Mouse (Mus musculus): ENCODE results near the gene Gabrq.
A peak's percentile ranks its signal among the peaks of the same experiment; 100 is the strongest.

The Gabrq gene

GRCm38 (mm10) chrX:72824776-72825588, at the start of gene Gabrq:
Gabrq (plus strand) TSS chrX:72825178.
- DNase-seq = peak; percentile 46

DNA sequence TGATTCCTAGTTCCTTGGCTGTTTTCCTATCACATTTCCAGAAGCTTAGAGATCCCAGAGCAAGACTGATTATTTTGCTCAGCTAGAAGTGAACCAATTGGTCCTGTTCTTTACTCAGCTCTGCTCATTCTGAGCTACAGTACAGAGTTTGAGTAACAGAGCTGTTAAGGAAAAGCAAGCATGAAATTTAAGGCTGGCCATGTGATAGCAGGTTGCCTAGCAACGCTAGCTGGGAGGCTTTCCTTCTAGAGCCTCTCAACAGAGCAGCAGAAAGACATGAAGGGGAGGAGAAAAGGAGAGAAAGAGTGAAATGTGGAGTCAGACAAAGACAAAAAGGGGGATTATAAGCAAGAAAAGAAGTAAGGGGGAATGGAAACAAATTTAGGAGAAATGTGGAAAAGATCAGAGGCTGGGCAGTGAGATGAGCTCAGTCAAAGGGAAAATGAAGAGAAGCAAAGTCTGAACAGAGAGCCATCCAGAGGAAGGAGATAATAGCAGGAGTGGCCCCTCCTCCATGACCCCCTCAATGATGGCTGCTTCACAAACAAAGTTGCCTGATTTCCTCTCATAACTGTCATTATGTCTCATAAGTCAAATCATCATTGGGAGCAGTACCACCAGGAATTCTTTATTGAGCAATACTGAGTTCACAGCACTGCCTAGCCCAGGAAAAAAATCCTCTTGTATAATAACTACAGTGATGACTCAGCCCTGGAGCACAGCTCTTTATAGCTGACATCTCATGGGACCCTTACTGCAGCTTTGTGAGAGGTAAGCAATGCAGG, 36.0 kb upstream of the Gabrq start:
- no peak for DNase-seq

DNA sequence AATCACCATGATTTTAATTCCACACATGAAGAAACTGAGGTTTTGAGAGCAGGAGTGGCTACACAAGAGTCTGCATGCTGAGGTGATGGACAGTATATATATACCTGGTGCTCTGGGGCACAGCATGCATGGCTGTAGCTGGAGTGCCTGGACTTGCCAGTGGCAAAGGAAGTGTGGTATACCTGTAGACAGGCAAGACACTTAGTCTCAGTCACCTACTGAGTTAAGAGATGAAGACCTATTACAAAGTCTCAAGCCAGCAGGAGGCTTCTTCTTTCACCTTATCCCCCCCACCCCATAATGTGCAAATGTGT, 35.5 kb upstream of the Gabrq start:
- no peak for DNase-seq

DNA sequence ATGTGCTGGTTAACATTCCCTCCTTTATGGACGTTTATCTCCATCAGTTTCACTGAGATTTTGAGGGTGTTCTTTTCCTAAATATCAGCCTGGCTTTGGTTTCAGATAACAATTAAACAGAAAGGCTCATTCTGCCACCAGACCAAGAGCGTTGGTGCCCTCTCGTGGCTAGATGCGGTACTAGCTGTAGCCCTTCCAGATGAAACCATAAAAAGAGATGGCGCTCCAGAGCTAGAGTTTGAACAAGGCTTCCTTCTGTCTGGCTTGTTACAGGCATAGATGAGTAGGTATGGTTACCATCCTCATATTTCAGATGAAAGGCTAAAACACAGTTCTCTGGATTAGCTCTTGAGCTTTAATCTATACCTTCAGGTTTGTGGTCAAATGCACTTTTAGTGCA, 5.4 kb upstream of the Gabrq start:
- peak; percentile 57 for DNase-seq

DNA sequence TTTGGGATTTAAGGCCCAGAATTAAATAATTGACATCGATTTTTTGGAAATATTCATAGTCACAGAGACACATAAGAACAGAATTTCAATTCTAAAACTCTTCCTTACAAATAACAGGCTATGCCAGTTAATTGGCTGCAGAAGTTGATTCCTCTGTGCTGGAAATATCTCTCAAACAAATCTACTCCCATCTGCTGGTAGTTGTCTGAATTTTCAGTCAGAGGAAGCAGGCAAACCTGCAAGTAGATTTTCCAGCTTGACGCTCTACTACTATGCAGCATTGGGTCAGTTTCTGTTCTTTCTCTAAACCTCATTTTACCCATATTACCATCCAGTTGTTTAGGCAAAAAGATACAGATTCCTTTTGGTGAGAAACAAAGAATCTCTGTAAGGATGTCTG, 1.7 kb upstream of the Gabrq start:
- DNase-seq = no peak

DNA sequence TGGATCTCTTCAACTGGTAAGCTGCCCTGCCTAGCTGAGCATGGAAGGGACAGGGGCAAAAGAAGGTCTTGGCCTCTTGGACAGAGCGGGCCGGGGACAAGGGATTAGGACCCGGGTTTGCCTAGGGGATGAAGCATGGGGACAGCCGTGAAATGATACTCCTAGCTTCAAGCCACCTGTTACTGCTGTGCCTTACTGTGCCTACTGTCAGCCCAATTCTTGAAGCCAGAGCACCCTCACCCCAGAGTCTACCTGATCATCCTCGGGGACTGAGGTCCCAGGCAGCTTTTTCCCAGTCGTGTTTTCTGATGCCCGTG, 569 bp downstream of the Gabrq start:
- DNase-seq = no peak

Measured in liver (tissue).